Mouse (Mus musculus) small intestine, adult 2 months (tissue): ENCODE results near the gene Ppp2r5e. TPM values are rescaled to one million over a fixed set of nuclear protein-coding genes. Genes with fewer than 3 reads are reported as not detected.

Experiments used
- H3K27ac ChIP-seq: fragments of 200-500 bp; 2 replicates; pipeline ENCODE4 v1.5.1; 2012; ENCODE audit warnings: low read depth, low read length, control low read depth, inconsistent platforms; ENCODE audit not compliant: insufficient read depth
- H3K27me3 ChIP-seq: fragments of 200-500 bp; 2 replicates; pipeline ENCODE4 v1.6.1; 2012; ENCODE audit warnings: mild to moderate bottlenecking, moderate library complexity, low read length, inconsistent platforms; ENCODE audit not compliant: control insufficient read depth, insufficient read depth
- H3K36me3 ChIP-seq: fragments of 200-500 bp; 2 replicates; pipeline ENCODE4 v1.6.1; 2012; ENCODE audit warnings: mild to moderate bottlenecking, low read length, control low read depth, inconsistent platforms; ENCODE audit not compliant: control insufficient read depth, insufficient read depth
- H3K4me1 ChIP-seq: fragments of 200-500 bp; 2 replicates; pipeline ENCODE4 v1.6.1; 2012; ENCODE audit warnings: low read length, inconsistent platforms, mixed read lengths; ENCODE audit not compliant: control insufficient read depth, insufficient read depth, insufficient read length
- H3K4me3 ChIP-seq: fragments of 200-500 bp; 2 replicates; pipeline ENCODE4 v1.5.1; 2012; ENCODE audit warnings: low read depth, mild to moderate bottlenecking, control low read depth, inconsistent platforms, low read length, moderate library complexity
- CTCF ChIP-seq: fragments of 200-500 bp; IDR thresholded peaks from 2 replicates; pipeline ENCODE4 v1.5.1; 2012; ENCODE audit warnings: low read depth, mild to moderate bottlenecking, control low read depth, inconsistent platforms, low read length, moderate library complexity, mixed read lengths; ENCODE audit not compliant: insufficient replicate concordance, insufficient read length; ENCODE audit errors: extremely low read depth
- POLR2A ChIP-seq: fragments of 200-500 bp; IDR thresholded peaks from 2 replicates; pipeline ENCODE4 v1.6.1; 2012; ENCODE audit warnings: low read depth, mild to moderate bottlenecking, control low read depth, inconsistent platforms, low read length, moderate library complexity
- whole genome bisulfite sequencing: fragments of 180-500 bp; shearing (Covaris S2); methylation state at CpG from one replicate; pipeline ENCODE4 v1.1.7; 2018; 5-methylcytosine and 5-hydroxymethylcytosine counted together
- polyA plus RNA-seq: library from polyadenylated mRNA; depleted of rRNA; stranded (reverse); fragments of >200 nt; gene quantifications from 2 replicates; pipeline ENCODE4 v1.2.3, GENCODE M21; 2012

Ppp2r5e gene
- polyA plus RNA-seq, 1 experiment = 14.2 TPM

- Histone ChIP-seq H3K4me1 (peaks cover 3% of the 10 kb centered on the region; the same call in 1 of the 2 replicates), H3K27me3 (no peaks in the 10 kb centered on the region), H3K4me3 (no peak overlapping the region), H3K27ac (no peak overlapping the region), H3K36me3 (no peaks in the 10 kb centered on the region)
- TF ChIP-seq POLR2A = no peak
- TF ChIP-seq CTCF = no peak
- WGBS = 85% methylated on average over 4 of the region's 4 CpGs
These were observed 35.2 kb downstream of the Ppp2r5e start for GRCm38 (mm10) chr12:75560681-75561387.

GRCm38 (mm10) chr12:75559196-75559595 lies 36.8 kb downstream of the Ppp2r5e start:
- H3K36me3 ChIP-seq = no peaks in the 10 kb centered on the region
- TF ChIP-seq CTCF (no peak), POLR2A (no peak)
- WGBS = 39% methylated on average over 2 of the region's 2 CpGs
- peaks cover 2% of the 10 kb centered on the region; the same call in 1 of the 2 replicates for H3K4me1 ChIP-seq
- H3K4me3 ChIP-seq = no peak overlapping the region
- H3K27me3 ChIP-seq = no peaks in the 10 kb centered on the region
- no peak overlapping the region for H3K27ac ChIP-seq

- Histone ChIP-seq H3K4me1 (peaks cover 2% of the 10 kb centered on the region; the same call in 1 of the 2 replicates), H3K27ac (no peak overlapping the region), H3K36me3 (no peaks in the 10 kb centered on the region), H3K27me3 (no peaks in the 10 kb centered on the region), H3K4me3 (no peak overlapping the region)
- 76% methylated on average over 2 of the region's 2 CpGs for WGBS
- no peak for TF ChIP-seq CTCF
- TF ChIP-seq POLR2A = no peak
These were observed 38.2 kb downstream of the Ppp2r5e start for GRCm38 (mm10) chr12:75557813-75558212.

GRCm38 (mm10) chr12:75555032-75555431 lies 41.0 kb downstream of the Ppp2r5e start:
- 82% methylated on average over 3 of the region's 3 CpGs for WGBS
- Histone ChIP-seq H3K27ac (no peak overlapping the region), H3K4me3 (no peak overlapping the region), H3K36me3 (no peaks in the 10 kb centered on the region), H3K4me1 (peaks cover 2% of the 10 kb centered on the region; the same call in 1 of the 2 replicates), H3K27me3 (no peaks in the 10 kb centered on the region)
- TF ChIP-seq POLR2A (no peak), CTCF (no peak)

- WGBS = 81% methylated on average over 3 of the region's 3 CpGs
- H3K4me1 ChIP-seq = 0 out of 2 replicates have a peak, but pooled peaks cover 3% of the 10 kb centered on the region
These were observed 43.7 kb downstream of the Ppp2r5e start for GRCm38 (mm10) chr12:75552296-75552695.

GRCm38 (mm10) chr12:75551671-75552070 lies 44.4 kb downstream of the Ppp2r5e start:
- H3K27me3 ChIP-seq = no peaks in the 10 kb centered on the region
- H3K27ac ChIP-seq = no peak overlapping the region
- WGBS = 92% methylated on average over 5 of the region's 5 CpGs
- 0 out of 2 replicates have a peak, but pooled peaks cover 3% of the 10 kb centered on the region for H3K4me1 ChIP-seq
- no peak overlapping the region for H3K4me3 ChIP-seq
- TF ChIP-seq POLR2A (no peak), CTCF (no peak)
- H3K36me3 ChIP-seq = 0 out of 2 replicates have a peak, but pooled peaks cover 1% of the 10 kb centered on the region

More at GRCm38 (mm10) chr12:75552296-75552695, 43.7 kb downstream of the Ppp2r5e start:
- Histone ChIP-seq H3K36me3 (0 out of 2 replicates have a peak, but pooled peaks cover 1% of the 10 kb centered on the region), H3K27me3 (no peaks in the 10 kb centered on the region), H3K27ac (no peak overlapping the region), H3K4me3 (no peak overlapping the region)
- TF ChIP-seq CTCF (no peak), POLR2A (no peak)

- Histone ChIP-seq H3K27ac (no peak overlapping the region), H3K4me1 (0 out of 2 replicates have a peak, but pooled peaks cover 1% of the 10 kb centered on the region), H3K36me3 (0 out of 2 replicates have a peak, but pooled peaks cover 1% of the 10 kb centered on the region), H3K4me3 (no peak overlapping the region), H3K27me3 (no peaks in the 10 kb centered on the region)
- WGBS = 89% methylated on average over 9 of the region's 9 CpGs
- no peak for TF ChIP-seq POLR2A
- no peak for TF ChIP-seq CTCF
These were observed 47.0 kb downstream of the Ppp2r5e start for GRCm38 (mm10) chr12:75548999-75549398.
